Mouse (Mus musculus) hindbrain, embryonic 16.5 days (tissue): ENCODE data around the gene Pnmal1. TPM values are rescaled to one million over a fixed set of nuclear protein-coding genes. Genes with fewer than 3 reads are reported as not detected.

Source experiments
- ATAC-seq: fragments of 200-750 bp; cut with Nextera tagmentation; 2 replicates; pipeline ENCODE4 v1.8.0; 2017; ENCODE audit warnings: moderate TSS enrichment, moderate library complexity
- H3K27ac ChIP-seq: fragments of 300-500 bp; sonication (generic); 2 replicates; pipeline ENCODE4 v1.5.1; 2014; ENCODE audit warnings: low read depth, mild to moderate bottlenecking, control low read depth, low read length, moderate library complexity
- H3K27me3 ChIP-seq: fragments of 300-500 bp; sonication (generic); replicated peaks from 2 replicates; pipeline ENCODE4 v1.6.1; 2014; ENCODE audit warnings: low read length; ENCODE audit not compliant: control insufficient read depth, insufficient read depth
- H3K36me3 ChIP-seq: fragments of 300-500 bp; sonication (generic); 2 replicates; pipeline ENCODE4 v1.6.1; 2014; ENCODE audit warnings: mild to moderate bottlenecking, low read length, moderate library complexity, mixed read lengths; ENCODE audit not compliant: control insufficient read depth, insufficient read depth
- H3K4me1 ChIP-seq: fragments of 300-500 bp; sonication (generic); 2 replicates; pipeline ENCODE4 v1.6.1; 2014; ENCODE audit warnings: low read depth, low read length; ENCODE audit not compliant: control insufficient read depth, insufficient read depth
- H3K4me2 ChIP-seq: fragments of 300-500 bp; sonication (generic); 2 replicates; pipeline ENCODE4 v1.6.1; 2014; ENCODE audit warnings: mild to moderate bottlenecking, low read length, control low read depth, moderate library complexity
- H3K4me3 ChIP-seq: fragments of 300-500 bp; sonication (generic); 2 replicates; pipeline ENCODE4 v1.5.1; 2014; ENCODE audit warnings: mild to moderate bottlenecking, low read length, control low read depth, moderate library complexity
- H3K9ac ChIP-seq: fragments of 300-500 bp; sonication (generic); 2 replicates; pipeline ENCODE4 v1.6.1; 2014; ENCODE audit warnings: low read depth, mild to moderate bottlenecking, control low read depth, low read length, moderate library complexity
- H3K9me3 ChIP-seq: fragments of 300-500 bp; sonication (generic); 2 replicates; pipeline ENCODE4 v1.6.1; 2014; ENCODE audit warnings: mild to moderate bottlenecking, low read length, moderate library complexity; ENCODE audit not compliant: control insufficient read depth
- WGBS: fragments of 180-500 bp; shearing (Covaris S2); extraction: QIAGEN DNeasy Blood & Tissue Kit; methylation state at CpG from one replicate; pipeline ENCODE4 v1.1.7; 2014; 5-methylcytosine and 5-hydroxymethylcytosine counted together
- polyA plus RNA-seq: library from polyadenylated mRNA; unstranded; fragments of >200 nt; fragmentation: Nextera tagmentation; extraction: Ambion mirVana; gene quantifications from 2 replicates; pipeline ENCODE4 v1.2.1, GENCODE M21; 2015

The Pnmal1 gene
- polyA plus RNA-seq, 1 experiment from 2014 or later: 57.4 TPM

- Histone ChIP-seq H3K9me3 (no peaks in the 10 kb centered on the region), H3K4me1 (peaks cover 3% of the 10 kb centered on the region), H3K4me3 (no peak overlapping the region), H3K9ac (peak overlapping the region; percentile 18; the same call in 1 of the 2 replicates), H3K27me3 (no peaks in the 10 kb centered on the region), H3K27ac (no peak overlapping the region; the same call in 1 of the 2 replicates), H3K4me2 (no peak overlapping the region), H3K36me3 (peaks cover 26% of the 10 kb centered on the region)
- peak; percentile 78 for ATAC-seq
- WGBS: 14% methylated on average over 7 of the region's 7 CpGs
Observed at GRCm38 (mm10) chr7:17002375-17003195, 43.1 kb downstream of the Pnmal1 start.

- no peak overlapping the region for H3K4me3 ChIP-seq
- no peak overlapping the region for H3K9ac ChIP-seq
- WGBS: 83% methylated on average over 7 of the region's 7 CpGs
- no peak overlapping the region for H3K4me2 ChIP-seq
- peaks cover 34% of the 10 kb centered on the region for H3K36me3 ChIP-seq
- peaks cover 3% of the 10 kb centered on the region for H3K4me1 ChIP-seq
- H3K9me3 ChIP-seq: no peaks in the 10 kb centered on the region
- H3K27me3 ChIP-seq: no peaks in the 10 kb centered on the region
- ATAC-seq: no peak
- H3K27ac ChIP-seq: no peak overlapping the region; the same call in 1 of the 2 replicates
Observed at GRCm38 (mm10) chr7:17003230-17003960, 43.9 kb downstream of the Pnmal1 start.

GRCm38 (mm10) chr7:17004716-17005115 lies 45.2 kb downstream of the Pnmal1 start:
- Histone ChIP-seq H3K4me1 (peaks cover 3% of the 10 kb centered on the region), H3K9me3 (no peaks in the 10 kb centered on the region), H3K4me2 (no peak overlapping the region), H3K27me3 (no peaks in the 10 kb centered on the region), H3K27ac (no peak overlapping the region), H3K4me3 (no peak overlapping the region), H3K9ac (no peak overlapping the region), H3K36me3 (peaks cover 43% of the 10 kb centered on the region)
- WGBS: 86% methylated on average over 7 of the region's 7 CpGs
- no peak for ATAC-seq

GRCm38 (mm10) chr7:17007300-17007699 lies 47.8 kb downstream of the Pnmal1 start:
- peak; percentile 6; the same call in 1 of the 2 replicates for ATAC-seq
- H3K4me1 ChIP-seq: peaks cover 3% of the 10 kb centered on the region; the same call in 1 of the 2 replicates
- no peak overlapping the region for H3K4me2 ChIP-seq
- H3K36me3 ChIP-seq: peaks cover 54% of the 10 kb centered on the region
- H3K4me3 ChIP-seq: no peak overlapping the region
- no peak overlapping the region for H3K27ac ChIP-seq
- WGBS: 76% methylated on average over 4 of the region's 4 CpGs
- H3K27me3 ChIP-seq: no peaks in the 10 kb centered on the region
- no peak overlapping the region for H3K9ac ChIP-seq
- H3K9me3 ChIP-seq: no peaks in the 10 kb centered on the region

- 94% methylated on average over 16 of the region's 16 CpGs for WGBS
- no peak overlapping the region for H3K27ac ChIP-seq
- H3K36me3 ChIP-seq: peaks cover 67% of the 10 kb centered on the region
Observed at GRCm38 (mm10) chr7:17009326-17010009, 50.0 kb downstream of the Pnmal1 start.

GRCm38 (mm10) chr7:17010010-17010347 lies 50.5 kb downstream of the Pnmal1 start:
- H3K9me3 ChIP-seq: no peaks in the 10 kb centered on the region
- no peaks in the 10 kb centered on the region for H3K4me1 ChIP-seq
- no peak overlapping the region for H3K9ac ChIP-seq
- H3K36me3 ChIP-seq: peaks cover 68% of the 10 kb centered on the region
- H3K27me3 ChIP-seq: no peaks in the 10 kb centered on the region
- ATAC-seq: no peak
- H3K4me2 ChIP-seq: no peak overlapping the region
- no peak overlapping the region for H3K4me3 ChIP-seq
- H3K27ac ChIP-seq: no peak overlapping the region
- WGBS: 83% methylated on average over 5 of the region's 5 CpGs

More at GRCm38 (mm10) chr7:17009326-17010009, 50.0 kb downstream of the Pnmal1 start:
- ATAC-seq: no peak
- Histone ChIP-seq H3K27me3 (no peaks in the 10 kb centered on the region), H3K9ac (no peak overlapping the region), H3K4me1 (no peaks in the 10 kb centered on the region), H3K4me2 (no peak overlapping the region), H3K4me3 (no peak overlapping the region), H3K9me3 (no peaks in the 10 kb centered on the region)

GRCm38 (mm10) chr7:17011909-17012590 lies 52.6 kb downstream of the Pnmal1 start:
- Histone ChIP-seq H3K9ac (no peak overlapping the region), H3K36me3 (peaks cover 57% of the 10 kb centered on the region), H3K4me3 (no peak overlapping the region), H3K27ac (no peak overlapping the region), H3K4me2 (no peak overlapping the region), H3K4me1 (peaks cover 3% of the 10 kb centered on the region; the same call in 1 of the 2 replicates), H3K27me3 (no peaks in the 10 kb centered on the region), H3K9me3 (no peaks in the 10 kb centered on the region)
- no peak for ATAC-seq
- 96% methylated on average over 7 of the region's 7 CpGs for WGBS
